Mouse (Mus musculus): ENCODE data around the gene Card10.

DNA sequence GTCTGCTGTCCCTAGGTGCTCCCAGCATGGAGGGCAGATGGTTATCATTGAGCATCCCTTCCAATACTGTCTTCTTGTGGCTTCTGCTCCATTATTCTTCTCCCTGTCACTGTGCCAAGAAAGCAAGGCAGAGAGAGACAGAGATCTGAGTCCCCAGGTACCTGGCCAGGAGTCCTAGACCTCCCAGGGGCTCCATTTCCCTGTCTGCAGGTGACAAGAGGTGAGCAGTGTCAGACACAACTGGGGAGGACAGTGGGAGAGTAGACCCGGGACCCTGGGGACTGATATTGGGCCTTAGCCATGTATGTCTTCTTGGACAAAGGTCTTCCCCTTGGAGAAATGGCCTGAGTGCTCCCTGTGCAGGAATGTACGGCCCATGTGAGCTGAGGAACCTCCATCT lies 2.5 kb upstream of the Card10 start:
- no peak for TF ChIP-seq POLR2A (IDR thresholded peaks at IDR 0.05; ENCODE audit: low read depth, low read length)
- no peak for TF ChIP-seq CTCF (IDR thresholded peaks at IDR 0.05; ENCODE audit: borderline replicate concordance, insufficient read depth, low read length)

All from embryonic fibroblast, embryonic 13.5 days (primary cell).